ENCODE assay signal across 10 mouse cellular contexts in the genomic region with DNA sequence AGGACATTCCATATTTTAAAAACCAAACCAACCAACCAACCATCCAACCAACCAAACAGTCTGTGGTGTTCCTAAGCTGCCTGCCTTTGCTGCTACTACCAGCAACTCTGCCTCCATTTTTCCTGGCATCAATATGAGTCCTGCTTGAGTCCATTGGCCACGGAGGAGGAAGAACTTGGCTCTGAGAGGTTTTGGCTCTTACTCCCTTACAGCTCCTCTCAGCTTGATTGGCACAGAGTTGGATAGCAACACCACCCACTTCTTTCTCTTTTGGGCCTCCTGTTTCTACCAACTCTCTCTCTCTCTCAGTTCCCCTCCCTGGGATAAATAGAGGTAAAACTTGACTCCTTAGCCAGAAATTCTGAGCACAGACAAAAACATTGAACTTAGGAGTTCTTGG.
DNase-seq lines count a peak whose midpoint lies in the region; ATAC-seq and TF ChIP-seq lines count a peak whose summit lies in the region.
"Had no signal": no experiment of that assay in that cellular context is flagged by ENCODE, and none has a peak within 500 bp of the region (broad histone marks: within the 10 kb centered on the region; RNA-seq: fewer than 3 reads in every experiment).

No protein-coding gene starts in this region.

- H3K36me3 ChIP-seq in liver, postnatal 0 days (replicated peaks; ENCODE audit: insufficient read depth, low read length), result no peaks in the 10 kb centered on the region
- H3K36me3 ChIP-seq: embryonic facial prominence, embryonic 12.5 days had no signal

- 43% methylated on average over 1 of the region's 1 CpGs for WGBS in liver, postnatal 0 days (ENCODE audit: insufficient replicate concordance)

- no peaks in the 10 kb centered on the region for H3K4me1 ChIP-seq in liver, postnatal 0 days (ENCODE audit: insufficient read depth)
- H3K4me1 ChIP-seq: embryonic facial prominence, embryonic 12.5 days had no signal

- no peaks in the 10 kb centered on the region for H3K9me3 ChIP-seq in liver, postnatal 0 days (ENCODE audit: low read length)
- H3K9me3 ChIP-seq: embryonic facial prominence, embryonic 12.5 days had no signal

- TF ChIP-seq EP300 in liver, postnatal 0 days (IDR thresholded peaks at IDR 0.05; ENCODE audit: low read depth), result no peak

- ATAC-seq in activated CD4-positive, CD25-positive, alpha-beta regulatory T cell, adult 4 months, result no peak
- ATAC-seq in liver, postnatal 0 days, result no peak

- no peaks in the 10 kb centered on the region for H3K27me3 ChIP-seq in liver, postnatal 0 days (ENCODE audit: insufficient read depth, low read length)
- H3K27me3 ChIP-seq: embryonic facial prominence, embryonic 12.5 days had no signal

- no peak overlapping the region for H3K9ac ChIP-seq in liver, postnatal 0 days (replicated peaks)
- H3K9ac ChIP-seq: embryonic facial prominence, embryonic 12.5 days; lung, embryonic 14.5 days had no signal

- no peak overlapping the region for H3K27ac ChIP-seq in liver, postnatal 0 days (ENCODE audit: low read depth)
- H3K27ac ChIP-seq: embryonic facial prominence, embryonic 12.5 days had no signal

- peak; percentile 2 for DNase-seq in ovary, adult 18-20 months (ENCODE audit: low spot score)
- no peak for DNase-seq in ovary, postnatal 14 days (ENCODE audit: low spot score)
- DNase-seq in cerebellum, adult 9-11 months, result peak; percentile 60
- DNase-seq in layer of hippocampus, adult 8-10 months (ENCODE audit: low spot score in 2 of 2), result peak; percentile 12 to 13
- peak; percentile 0 for DNase-seq in skeletal muscle tissue, adult 2 months (ENCODE audit: low read depth, low spot score)
- DNase-seq in liver, postnatal 0 days, result no peak
- DNase-seq: gastrocnemius, postnatal 25 days; lung, embryonic 14.5 days had no signal

- H3K4me3 ChIP-seq in liver, postnatal 0 days (ENCODE audit: low read depth, low read length), result no peak overlapping the region
- H3K4me3 ChIP-seq: embryonic facial prominence, embryonic 12.5 days had no signal

- H3K4me2 ChIP-seq in liver, postnatal 0 days (ENCODE audit: low read depth, low read length), result no peak overlapping the region
- H3K4me2 ChIP-seq: embryonic facial prominence, embryonic 12.5 days; lung, embryonic 14.5 days had no signal

- TF ChIP-seq CTCF in liver, postnatal 0 days (IDR thresholded peaks at IDR 0.05; ENCODE audit: low read depth), result no peak

Comparison
In these comparisons a context has a peak if more than half of its experiments do, and no peak if none do; other contexts are left out.
1. DNase-seq: peak in ovary, adult 18-20 months (single experiment), cerebellum, adult 9-11 months (single experiment), layer of hippocampus, adult 8-10 months (2 of 2) and skeletal muscle tissue, adult 2 months (single experiment); none in ovary, postnatal 14 days (single experiment) and liver, postnatal 0 days (single experiment).